Mouse (Mus musculus): ENCODE results near the gene Vmn1r206. TPM values are rescaled to one million over a fixed set of nuclear protein-coding genes. Genes with fewer than 3 reads are reported as not detected.
"Not testable (repeated sequence)": the region's sequence is repeated elsewhere in the genome, so short reads cannot be mapped to it uniquely, and the experiment has no call there.

Vmn1r206 gene
- not detected in 2 replicates for polyA plus RNA-seq (2015; fragmentation: Nextera tagmentation; extraction: Ambion mirVana)

- ATAC-seq; H3K27me3 ChIP-seq (replicated peaks; ENCODE audit: control insufficient read depth, insufficient read depth, low read length); H3K4me3 ChIP-seq (ENCODE audit: low read depth, low read length); H3K4me1 ChIP-seq (replicated peaks; ENCODE audit: control insufficient read depth, insufficient read depth, low read length); H3K9ac ChIP-seq (ENCODE audit: low read depth, low read length); H3K9me3 ChIP-seq (ENCODE audit: control insufficient read depth); H3K36me3 ChIP-seq (ENCODE audit: control insufficient read depth, insufficient read depth); H3K27ac ChIP-seq (ENCODE audit: low read depth, low read length); H3K4me2 ChIP-seq (replicated peaks; ENCODE audit: low read depth): not testable (repeated sequence)
Observed at GRCm38 (mm10) chr13:22624151-22624550, at the start of gene Vmn1r206. TSS of gene Vmn1r206 (minus strand) at chr13:22624251.

GRCm38 (mm10) chr13:22592900-22593299 lies 31.2 kb downstream of the Vmn1r206 start, which contains the start of gene Vmn1r205:
TSS of gene Vmn1r205 (minus strand) at chr13:22593000.
- WGBS, result 88% methylated on average over 3 of the region's 3 CpGs
- no peaks in the 10 kb centered on the region for H3K36me3 ChIP-seq (ENCODE audit: control insufficient read depth, insufficient read depth)
- no peak within 1 kb of the TSS for H3K4me3 ChIP-seq (ENCODE audit: low read depth, low read length)
- no peak within 1 kb of the TSS for H3K27ac ChIP-seq (ENCODE audit: low read depth, low read length)
- no peak within 1 kb of the TSS for H3K4me2 ChIP-seq (replicated peaks; ENCODE audit: low read depth)
- no peak for TF ChIP-seq CTCF (IDR thresholded peaks at IDR 0.05; ENCODE audit: low read depth)
- H3K9ac ChIP-seq (ENCODE audit: low read depth, low read length), result no peak within 1 kb of the TSS
- no peaks in the 10 kb centered on the region for H3K27me3 ChIP-seq (replicated peaks; ENCODE audit: control insufficient read depth, insufficient read depth, low read length)
- H3K9me3 ChIP-seq (ENCODE audit: control insufficient read depth), result no peaks in the 10 kb centered on the region
- no peak for ATAC-seq
- no peaks in the 10 kb centered on the region for H3K4me1 ChIP-seq (replicated peaks; ENCODE audit: control insufficient read depth, insufficient read depth, low read length)

- not testable (repeated sequence) for ATAC-seq; H3K4me2 ChIP-seq (replicated peaks; ENCODE audit: low read depth); H3K27ac ChIP-seq (ENCODE audit: low read depth, low read length); H3K4me3 ChIP-seq (ENCODE audit: low read depth, low read length); H3K9me3 ChIP-seq (ENCODE audit: control insufficient read depth); H3K9ac ChIP-seq (ENCODE audit: low read depth, low read length); H3K27me3 ChIP-seq (replicated peaks; ENCODE audit: control insufficient read depth, insufficient read depth, low read length); H3K4me1 ChIP-seq (replicated peaks; ENCODE audit: control insufficient read depth, insufficient read depth, low read length); H3K36me3 ChIP-seq (ENCODE audit: control insufficient read depth, insufficient read depth)
- 79% methylated on average over 14 of the region's 14 CpGs for WGBS
Observed at GRCm38 (mm10) chr13:22583336-22583735, 40.7 kb downstream of the Vmn1r206 start.

- not testable (repeated sequence) for H3K27ac ChIP-seq (ENCODE audit: low read depth, low read length); H3K4me3 ChIP-seq (ENCODE audit: low read depth, low read length); ATAC-seq; H3K4me2 ChIP-seq (replicated peaks; ENCODE audit: low read depth); H3K27me3 ChIP-seq (replicated peaks; ENCODE audit: control insufficient read depth, insufficient read depth, low read length); H3K9ac ChIP-seq (ENCODE audit: low read depth, low read length); H3K4me1 ChIP-seq (replicated peaks; ENCODE audit: control insufficient read depth, insufficient read depth, low read length); H3K9me3 ChIP-seq (ENCODE audit: control insufficient read depth); H3K36me3 ChIP-seq (ENCODE audit: control insufficient read depth, insufficient read depth)
- 84% methylated on average over 3 of the region's 3 CpGs for WGBS
Observed at GRCm38 (mm10) chr13:22574911-22575310, 49.1 kb downstream of the Vmn1r206 start.

Other genes with a start within 250 kb of the Vmn1r206 start
- not detected in 2 replicates for gene Vmn1r199, start 244.4 kb downstream of the Vmn1r206 start, polyA plus RNA-seq (2015; fragmentation: Nextera tagmentation; extraction: Ambion mirVana)
- not detected in 2 replicates for gene Vmn1r200, start 233.9 kb downstream of the Vmn1r206 start, polyA plus RNA-seq (2015; fragmentation: Nextera tagmentation; extraction: Ambion mirVana)
- not detected in 2 replicates for gene Vmn1r201, start 152.3 kb downstream of the Vmn1r206 start, polyA plus RNA-seq (2015; fragmentation: Nextera tagmentation; extraction: Ambion mirVana)
- not detected in 2 replicates for gene Vmn1r202, start 118.9 kb downstream of the Vmn1r206 start, polyA plus RNA-seq (2015; fragmentation: Nextera tagmentation; extraction: Ambion mirVana)
- not detected in 2 replicates for gene Vmn1r203, start 106.1 kb downstream of the Vmn1r206 start, polyA plus RNA-seq (2015; fragmentation: Nextera tagmentation; extraction: Ambion mirVana)
- gene Vmn1r204, start 71.1 kb downstream of the Vmn1r206 start, polyA plus RNA-seq (2015; fragmentation: Nextera tagmentation; extraction: Ambion mirVana), result not detected in 2 replicates
- gene Vmn1r205, start 31.3 kb downstream of the Vmn1r206 start, polyA plus RNA-seq (2015; fragmentation: Nextera tagmentation; extraction: Ambion mirVana), result not detected in 2 replicates
- not detected in 2 replicates for gene Vmn1r207-ps, start 105.4 kb upstream of the Vmn1r206 start, polyA plus RNA-seq (2015; fragmentation: Nextera tagmentation; extraction: Ambion mirVana)
- gene Vmn1r208, start 153.1 kb upstream of the Vmn1r206 start, polyA plus RNA-seq (2015; fragmentation: Nextera tagmentation; extraction: Ambion mirVana), result not detected in 2 replicates
- gene Vmn1r209, start 185.4 kb upstream of the Vmn1r206 start, polyA plus RNA-seq (2015; fragmentation: Nextera tagmentation; extraction: Ambion mirVana), result not detected in 2 replicates
- gene Vmn1r210, start 207.1 kb upstream of the Vmn1r206 start, polyA plus RNA-seq (2015; fragmentation: Nextera tagmentation; extraction: Ambion mirVana), result not detected in 2 replicates
- not detected in 2 replicates for gene Vmn1r211, start 233.3 kb upstream of the Vmn1r206 start, polyA plus RNA-seq (2015; fragmentation: Nextera tagmentation; extraction: Ambion mirVana)